Mouse (Mus musculus): ENCODE data around the gene H2-DMa. TPM values are rescaled to one million over a fixed set of nuclear protein-coding genes. Genes with fewer than 3 reads are reported as not detected.

The H2-DMa gene
- polyA plus RNA-seq, 1 experiment from 2014 or later = 4.8 TPM

- Histone ChIP-seq H3K9me3 (peaks cover 20% of the 10 kb centered on the region), H3K4me1 (no peaks in the 10 kb centered on the region), H3K4me3 (no peak overlapping the region), H3K36me3 (replicated peaks) (no peaks in the 10 kb centered on the region), H3K27ac (replicated peaks) (no peak overlapping the region), H3K27me3 (replicated peaks; ENCODE audit: low read depth, poor library complexity, severe bottlenecking) (peaks cover 4% of the 10 kb centered on the region; the same call in 1 of the 2 replicates)
- no peak for DNase-seq (ENCODE audit: low spot score)
- WGBS = 73% methylated on average over 4 of the region's 4 CpGs
These were observed 57.8 kb downstream of the H2-DMa start for GRCm38 (mm10) chr17:34177179-34177578.

GRCm38 (mm10) chr17:34179019-34179418 is 59.7 kb downstream of the H2-DMa start:
- Histone ChIP-seq H3K27me3 (replicated peaks; ENCODE audit: low read depth, poor library complexity, severe bottlenecking) (peaks cover 20% of the 10 kb centered on the region), H3K4me1 (no peaks in the 10 kb centered on the region), H3K27ac (replicated peaks) (no peak overlapping the region), H3K4me3 (no peak overlapping the region), H3K36me3 (replicated peaks) (no peaks in the 10 kb centered on the region), H3K9me3 (peaks cover 14% of the 10 kb centered on the region; the same call in 1 of the 2 replicates)
- DNase-seq (ENCODE audit: low spot score) = no peak
- 63% methylated on average over 6 of the region's 6 CpGs for WGBS

GRCm38 (mm10) chr17:34179913-34180859 is 60.8 kb downstream of the H2-DMa start:
- Histone ChIP-seq H3K4me3 (no peak overlapping the region), H3K36me3 (replicated peaks) (no peaks in the 10 kb centered on the region), H3K9me3 (peaks cover 14% of the 10 kb centered on the region; the same call in 1 of the 2 replicates), H3K4me1 (no peaks in the 10 kb centered on the region), H3K27ac (replicated peaks) (no peak overlapping the region), H3K27me3 (replicated peaks; ENCODE audit: low read depth, poor library complexity, severe bottlenecking) (peaks cover 30% of the 10 kb centered on the region)
- WGBS = 76% methylated on average over 13 of the region's 13 CpGs
- DNase-seq (ENCODE audit: low spot score) = no peak

GRCm38 (mm10) chr17:34183564-34184219 is 64.4 kb downstream of the H2-DMa start:
- Histone ChIP-seq H3K27ac (replicated peaks) (no peak overlapping the region), H3K4me1 (peaks cover 19% of the 10 kb centered on the region), H3K4me3 (no peak overlapping the region), H3K36me3 (replicated peaks) (no peaks in the 10 kb centered on the region), H3K9me3 (no peaks in the 10 kb centered on the region), H3K27me3 (replicated peaks; ENCODE audit: low read depth, poor library complexity, severe bottlenecking) (peaks cover 64% of the 10 kb centered on the region)
- WGBS = 76% methylated on average over 15 of the region's 15 CpGs
- no peak for DNase-seq (ENCODE audit: low spot score)

- DNase-seq (ENCODE audit: low spot score) = no peak
- Histone ChIP-seq H3K9me3 (no peaks in the 10 kb centered on the region), H3K4me1 (peaks cover 19% of the 10 kb centered on the region), H3K27me3 (replicated peaks; ENCODE audit: low read depth, poor library complexity, severe bottlenecking) (peaks cover 83% of the 10 kb centered on the region), H3K36me3 (replicated peaks) (no peaks in the 10 kb centered on the region), H3K27ac (replicated peaks) (no peak overlapping the region), H3K4me3 (no peak overlapping the region)
- 88% methylated on average over 9 of the region's 9 CpGs for WGBS
These were observed 66.2 kb downstream of the H2-DMa start for GRCm38 (mm10) chr17:34185526-34185925.

- Histone ChIP-seq H3K36me3 (replicated peaks) (no peaks in the 10 kb centered on the region), H3K4me3 (peak overlapping the region; percentile 63), H3K4me1 (peaks cover 19% of the 10 kb centered on the region), H3K9me3 (no peaks in the 10 kb centered on the region), H3K27ac (replicated peaks) (0 out of 2 replicates have a peak overlapping the region, but pooled peaks have one; percentile 27), H3K27me3 (replicated peaks; ENCODE audit: low read depth, poor library complexity, severe bottlenecking) (peaks cover 96% of the 10 kb centered on the region)
- DNase-seq (ENCODE audit: low spot score) = no peak
- 3% methylated on average over 14 of the region's 14 CpGs for WGBS
These were observed 67.5 kb downstream of the H2-DMa start for GRCm38 (mm10) chr17:34186885-34187260.

GRCm38 (mm10) chr17:34187261-34187916 is 68.0 kb downstream of the H2-DMa start, which contains the start of the genes Tap1 and Psmb9:
TSS of gene Tap1 (plus strand) at chr17:34187553.
TSS of gene Psmb9 (minus strand) at chr17:34187764.
- Histone ChIP-seq H3K4me1 (peaks cover 19% of the 10 kb centered on the region), H3K4me3 (peak within 1 kb of the TSS; percentile 63), H3K27me3 (replicated peaks; ENCODE audit: low read depth, poor library complexity, severe bottlenecking) (peaks cover 99% of the 10 kb centered on the region), H3K27ac (replicated peaks) (peak within 1 kb of the TSS; percentile 67), H3K9me3 (no peaks in the 10 kb centered on the region), H3K36me3 (replicated peaks) (no peaks in the 10 kb centered on the region)
- DNase-seq (ENCODE audit: low spot score) = peak; percentile 97
- WGBS = under 1% methylated on average over 46 of the region's 46 CpGs

GRCm38 (mm10) chr17:34188010-34188409 is 68.7 kb downstream of the H2-DMa start:
- H3K27me3 ChIP-seq (replicated peaks; ENCODE audit: low read depth, poor library complexity, severe bottlenecking) = peaks cover 99% of the 10 kb centered on the region
- H3K27ac ChIP-seq (replicated peaks) = peak overlapping the region; percentile 67
- WGBS = 3% methylated on average over 20 of the region's 20 CpGs
- no peaks in the 10 kb centered on the region for H3K36me3 ChIP-seq (replicated peaks)
- no peak for DNase-seq (ENCODE audit: low spot score)
- peaks cover 19% of the 10 kb centered on the region for H3K4me1 ChIP-seq
- H3K4me3 ChIP-seq = peak overlapping the region; percentile 63
- no peaks in the 10 kb centered on the region for H3K9me3 ChIP-seq

Other genes with a start within 250 kb of the H2-DMa start
- gene Gm7029, start 245.7 kb upstream of the H2-DMa start, polyA plus RNA-seq (2016; fragmentation: Nextera tagmentation; extraction: Ambion mirVana) = not detected in 2 replicates
- gene Kifc1, start 228.9 kb upstream of the H2-DMa start, polyA plus RNA-seq (2016; fragmentation: Nextera tagmentation; extraction: Ambion mirVana) = 7.0 and 8.5 TPM in 2 replicates
- gene Platr17, start 214.4 kb upstream of the H2-DMa start, polyA plus RNA-seq (2016; fragmentation: Nextera tagmentation; extraction: Ambion mirVana) = 0.27 and 0.45 TPM in 2 replicates
- 80.0 and 84.9 TPM in 2 replicates for gene Daxx, start 210.1 kb upstream of the H2-DMa start, polyA plus RNA-seq (2016; fragmentation: Nextera tagmentation; extraction: Ambion mirVana)
- gene Tapbp, start 203.6 kb upstream of the H2-DMa start, polyA plus RNA-seq (2016; fragmentation: Nextera tagmentation; extraction: Ambion mirVana) = 9.9 and 11.8 TPM in 2 replicates
- 19.6 and 21.1 TPM in 2 replicates for gene Zbtb22, start 203.6 kb upstream of the H2-DMa start, polyA plus RNA-seq (2016; fragmentation: Nextera tagmentation; extraction: Ambion mirVana)
- 40.2 and 41.0 TPM in 2 replicates for gene Rgl2, start 190.0 kb upstream of the H2-DMa start, polyA plus RNA-seq (2016; fragmentation: Nextera tagmentation; extraction: Ambion mirVana)
- gene Pfdn6, start 179.2 kb upstream of the H2-DMa start, polyA plus RNA-seq (2016; fragmentation: Nextera tagmentation; extraction: Ambion mirVana) = 233 and 235 TPM in 2 replicates
- gene Wdr46, start 178.9 kb upstream of the H2-DMa start, polyA plus RNA-seq (2016; fragmentation: Nextera tagmentation; extraction: Ambion mirVana) = 62.1 and 66.0 TPM in 2 replicates
- gene B3galt4, start 168.1 kb upstream of the H2-DMa start, polyA plus RNA-seq (2016; fragmentation: Nextera tagmentation; extraction: Ambion mirVana) = 3.6 and 4.5 TPM in 2 replicates
- 48.2 and 51.5 TPM in 2 replicates for gene Vps52, start 163.7 kb upstream of the H2-DMa start, polyA plus RNA-seq (2016; fragmentation: Nextera tagmentation; extraction: Ambion mirVana)
- gene Rps18, start 163.5 kb upstream of the H2-DMa start, polyA plus RNA-seq (2016; fragmentation: Nextera tagmentation; extraction: Ambion mirVana) = 1,569 and 1,593 TPM in 2 replicates
- gene H2-K1, start 119.2 kb upstream of the H2-DMa start, polyA plus RNA-seq (2016; fragmentation: Nextera tagmentation; extraction: Ambion mirVana) = 8.4 and 13.4 TPM in 2 replicates
- gene Ring1, start 94.9 kb upstream of the H2-DMa start, polyA plus RNA-seq (2016; fragmentation: Nextera tagmentation; extraction: Ambion mirVana) = 11.0 and 11.6 TPM in 2 replicates
- 41.4 and 44.8 TPM in 2 replicates for gene H2-Ke6, start 91.5 kb upstream of the H2-DMa start, polyA plus RNA-seq (2016; fragmentation: Nextera tagmentation; extraction: Ambion mirVana)
- gene Slc39a7, start 87.9 kb upstream of the H2-DMa start, polyA plus RNA-seq (2016; fragmentation: Nextera tagmentation; extraction: Ambion mirVana) = 167 and 177 TPM in 2 replicates
- 44.7 and 47.9 TPM in 2 replicates for gene Rxrb, start 87.7 kb upstream of the H2-DMa start, polyA plus RNA-seq (2016; fragmentation: Nextera tagmentation; extraction: Ambion mirVana)
- 1.0 and 1.2 TPM in 2 replicates for gene Col11a2, start 80.1 kb upstream of the H2-DMa start, polyA plus RNA-seq (2016; fragmentation: Nextera tagmentation; extraction: Ambion mirVana)
- gene H2-Oa, start 27.2 kb upstream of the H2-DMa start, polyA plus RNA-seq (2016; fragmentation: Nextera tagmentation; extraction: Ambion mirVana) = 0.31 and 0.69 TPM in 2 replicates
- gene Brd2, start 3.1 kb downstream of the H2-DMa start, polyA plus RNA-seq (2016; fragmentation: Nextera tagmentation; extraction: Ambion mirVana) = 141 and 144 TPM in 2 replicates
- gene H2-DMb2, start 23.8 kb downstream of the H2-DMa start, polyA plus RNA-seq (2016; fragmentation: Nextera tagmentation; extraction: Ambion mirVana) = 0.17 and 0.28 TPM in 2 replicates
- gene H2-DMb1, start 33.5 kb downstream of the H2-DMa start, polyA plus RNA-seq (2016; fragmentation: Nextera tagmentation; extraction: Ambion mirVana) = 0.52 and 0.55 TPM in 2 replicates
- 2.8 and 2.9 TPM in 2 replicates for gene Tap1, start 68.0 kb downstream of the H2-DMa start, polyA plus RNA-seq (2016; fragmentation: Nextera tagmentation; extraction: Ambion mirVana)
- gene Psmb9, start 68.2 kb downstream of the H2-DMa start, polyA plus RNA-seq (2016; fragmentation: Nextera tagmentation; extraction: Ambion mirVana) = 0.57 and 0.93 TPM in 2 replicates
- 1.3 and 1.7 TPM in 2 replicates for gene Psmb8, start 78.2 kb downstream of the H2-DMa start, polyA plus RNA-seq (2016; fragmentation: Nextera tagmentation; extraction: Ambion mirVana)
- 0.56 and 1.1 TPM in 2 replicates for gene Tap2, start 84.0 kb downstream of the H2-DMa start, polyA plus RNA-seq (2016; fragmentation: Nextera tagmentation; extraction: Ambion mirVana)
- gene H2-Ob, start 119.4 kb downstream of the H2-DMa start, polyA plus RNA-seq (2016; fragmentation: Nextera tagmentation; extraction: Ambion mirVana) = not detected in 2 replicates
- 5.5 and 7.2 TPM in 2 replicates for gene H2-Ab1, start 138.1 kb downstream of the H2-DMa start, polyA plus RNA-seq (2016; fragmentation: Nextera tagmentation; extraction: Ambion mirVana)
- not detected in 2 replicates for gene H2-Aa, start 168.3 kb downstream of the H2-DMa start, polyA plus RNA-seq (2016; fragmentation: Nextera tagmentation; extraction: Ambion mirVana)
- 1.2 and 1.3 TPM in 2 replicates for gene H2-Eb1, start 186.3 kb downstream of the H2-DMa start, polyA plus RNA-seq (2016; fragmentation: Nextera tagmentation; extraction: Ambion mirVana)
- 0.04 TPM in 1 of 2 replicates, not detected in the other for gene H2-Eb2, start 206.1 kb downstream of the H2-DMa start, polyA plus RNA-seq (2016; fragmentation: Nextera tagmentation; extraction: Ambion mirVana)
- gene Btnl2, start 235.3 kb downstream of the H2-DMa start, polyA plus RNA-seq (2016; fragmentation: Nextera tagmentation; extraction: Ambion mirVana) = 0.08 TPM in 1 of 2 replicates, not detected in the other